Mouse (Mus musculus): Measurements from ENCODE around the gene Clcc1. TPM values are rescaled to one million over a fixed set of nuclear protein-coding genes. Genes with fewer than 3 reads are reported as not detected.

The Clcc1 gene
- total and polyA plus RNA-seq, 3 experiments, result 25.9 to 43.0 TPM; not detected in 1

GRCm38 (mm10) chr3:108702789-108703188 is 49.1 kb downstream of the Clcc1 start:
- no peak for DNase-seq (ENCODE audit: low read depth, low spot score)
- TF ChIP-seq CHD1 (IDR thresholded peaks at IDR 0.05; ENCODE audit: low read depth, low read length) (no peak), CTCF (IDR thresholded peaks at IDR 0.05 in 2 of 3, conservative IDR thresholded peaks at IDR 0.05 in 1 of 3; ENCODE audit: control insufficient read depth in 1 of 3, insufficient read depth in 1 of 3, low read depth in 2 of 3, low read length in 3 of 3, poor library complexity in 1 of 3, severe bottlenecking in 1 of 3) (no peak), POLR2A (IDR thresholded peaks at IDR 0.05; ENCODE audit: control insufficient read depth in 1 of 2, insufficient read depth in 1 of 2, low read depth in 1 of 2, low read length in 2 of 2, poor library complexity in 1 of 2) (no peak), TBP (IDR thresholded peaks at IDR 0.05; ENCODE audit: low read depth, low read length) (no peak), SIN3A (IDR thresholded peaks at IDR 0.05; ENCODE audit: low read length) (no peak), BHLHE40 (IDR thresholded peaks at IDR 0.05; ENCODE audit: borderline replicate concordance, low read depth, low read length) (no peak), TCF12 (IDR thresholded peaks at IDR 0.05; ENCODE audit: low read depth, low read length) (no peak)
- no peaks in the 10 kb centered on the region for H3K27me3 ChIP-seq (ENCODE audit: control insufficient read depth in 1 of 2, insufficient read depth in 2 of 2, low read length in 2 of 2)
- no peak overlapping the region for H3K9ac ChIP-seq (ENCODE audit: control insufficient read depth, low read depth, low read length, poor library complexity, severe bottlenecking)
- H3K9me3 ChIP-seq (replicated peaks; ENCODE audit: insufficient read depth, low read length), result no peaks in the 10 kb centered on the region
- H3K27ac ChIP-seq (ENCODE audit: control insufficient read depth, low read depth, low read length), result no peak overlapping the region
- peaks cover 0 to 6% of the 10 kb centered on the region in 2 experiments; a peak in 3 of 4 replicates for H3K36me3 ChIP-seq (ENCODE audit: control insufficient read depth in 1 of 2, insufficient read depth in 2 of 2, low read length in 2 of 2)
- H3K4me1 ChIP-seq (ENCODE audit: control insufficient read depth in 1 of 2, insufficient read depth in 2 of 2, low read length in 2 of 2), result peaks cover 0 to 3% of the 10 kb centered on the region in 2 experiments
- no peak overlapping the region for H3K4me3 ChIP-seq (ENCODE audit: control insufficient read depth in 1 of 2, insufficient read depth in 1 of 2, low read depth in 2 of 2, low read length in 2 of 2)
- no peaks in the 10 kb centered on the region for H3K79me2 ChIP-seq (ENCODE audit: control insufficient read depth, insufficient read depth, low read length, poor library complexity)

- no peak for TF ChIP-seq HCFC1 (IDR thresholded peaks at IDR 0.05; ENCODE audit: low read depth, low read length)
- TF ChIP-seq GATA1 (IDR thresholded peaks at IDR 0.05; ENCODE audit: low read depth, low read length), result no peak
- TF ChIP-seq USF1 (IDR thresholded peaks at IDR 0.05; ENCODE audit: low read depth, low read length), result no peak
- TF ChIP-seq MAX (IDR thresholded peaks at IDR 0.05; ENCODE audit: low read length), result no peak
- TF ChIP-seq CHD2 (IDR thresholded peaks at IDR 0.05; ENCODE audit: low read length), result no peak
- no peak for TF ChIP-seq GABPA (IDR thresholded peaks at IDR 0.05; ENCODE audit: low read depth, low read length)
- TF ChIP-seq SIN3A (IDR thresholded peaks at IDR 0.05; ENCODE audit: low read length), result no peak
- TF ChIP-seq MYC (IDR thresholded peaks at IDR 0.05; ENCODE audit: low read depth, low read length), result no peak
- no peak for TF ChIP-seq ZKSCAN1 (IDR thresholded peaks at IDR 0.05; ENCODE audit: low read depth, low read length)
- no peak for TF ChIP-seq EP300 (IDR thresholded peaks at IDR 0.05; ENCODE audit: low read depth in 1 of 2, low read length in 2 of 2)
- no peak for TF ChIP-seq MYB (IDR thresholded peaks at IDR 0.05; ENCODE audit: low read depth, low read length)
- no peak for TF ChIP-seq TBP (IDR thresholded peaks at IDR 0.05; ENCODE audit: low read depth, low read length)
- no peak for TF ChIP-seq ETS1 (IDR thresholded peaks at IDR 0.05; ENCODE audit: low read depth, low read length)
- no peak for TF ChIP-seq JUND (IDR thresholded peaks at IDR 0.05; ENCODE audit: low read depth, low read length)
- no peak for TF ChIP-seq MAZ (IDR thresholded peaks at IDR 0.05; ENCODE audit: low read depth, low read length)
- no peak for TF ChIP-seq E2F4 (IDR thresholded peaks at IDR 0.05; ENCODE audit: borderline replicate concordance, low read depth, low read length)
- TF ChIP-seq RCOR1 (IDR thresholded peaks at IDR 0.05; ENCODE audit: low read depth, low read length), result no peak
- Histone ChIP-seq H3K9ac (ENCODE audit: control insufficient read depth, low read depth, low read length, poor library complexity, severe bottlenecking) (no peak overlapping the region), H3K79me2 (ENCODE audit: control insufficient read depth, insufficient read depth, low read length, poor library complexity) (peaks cover 12% of the 10 kb centered on the region), H3K4me3 (ENCODE audit: control insufficient read depth in 1 of 2, insufficient read depth in 1 of 2, low read depth in 2 of 2, low read length in 2 of 2) (no peak overlapping the region), H3K4me1 (ENCODE audit: control insufficient read depth in 1 of 2, insufficient read depth in 2 of 2, low read length in 2 of 2) (peaks cover 2 to 8% of the 10 kb centered on the region in 2 experiments; a peak in 3 of 4 replicates), H3K27me3 (ENCODE audit: control insufficient read depth in 1 of 2, insufficient read depth in 2 of 2, low read length in 2 of 2) (no peaks in the 10 kb centered on the region), H3K27ac (ENCODE audit: control insufficient read depth, low read depth, low read length) (no peak overlapping the region), H3K9me3 (replicated peaks; ENCODE audit: insufficient read depth, low read length) (no peaks in the 10 kb centered on the region), H3K36me3 (ENCODE audit: control insufficient read depth in 1 of 2, insufficient read depth in 2 of 2, low read length in 2 of 2) (peaks cover 0 to 8% of the 10 kb centered on the region in 2 experiments; a peak in 2 of 4 replicates)
- no peak for DNase-seq (ENCODE audit: low read depth, low spot score)
Observed at GRCm38 (mm10) chr3:108711296-108711695, 57.6 kb downstream of the Clcc1 start.

All from MEL (cell line).